Mouse (Mus musculus): ENCODE measurements around the gene Rnf43. TPM values are rescaled to one million over a fixed set of nuclear protein-coding genes. Genes with fewer than 3 reads are reported as not detected.

Gene Rnf43
- total RNA-seq (2015; ENCODE audit: low replicate concordance): 0.36 and 2.1 TPM in 2 replicates
- 0.39 and 0.83 TPM in 2 replicates for total RNA-seq (2017; ENCODE audit: low replicate concordance)

GRCm38 (mm10) chr11:87662407-87662806, at the start of gene Rnf43:
Gene Rnf43 (plus strand): TSS chr11:87662722.
- peak; percentile 91 for ATAC-seq (replicated peaks; ENCODE audit: low FRiP score, poor library complexity, severe bottlenecking)

- no peak for ATAC-seq (replicated peaks; ENCODE audit: low FRiP score, poor library complexity, severe bottlenecking)
Observed at GRCm38 (mm10) chr11:87613972-87614371, 48.5 kb upstream of the Rnf43 start.

GRCm38 (mm10) chr11:87615551-87615950, 47.0 kb upstream of the Rnf43 start:
- no peak for ATAC-seq (replicated peaks; ENCODE audit: low FRiP score, poor library complexity, severe bottlenecking)

DNA sequence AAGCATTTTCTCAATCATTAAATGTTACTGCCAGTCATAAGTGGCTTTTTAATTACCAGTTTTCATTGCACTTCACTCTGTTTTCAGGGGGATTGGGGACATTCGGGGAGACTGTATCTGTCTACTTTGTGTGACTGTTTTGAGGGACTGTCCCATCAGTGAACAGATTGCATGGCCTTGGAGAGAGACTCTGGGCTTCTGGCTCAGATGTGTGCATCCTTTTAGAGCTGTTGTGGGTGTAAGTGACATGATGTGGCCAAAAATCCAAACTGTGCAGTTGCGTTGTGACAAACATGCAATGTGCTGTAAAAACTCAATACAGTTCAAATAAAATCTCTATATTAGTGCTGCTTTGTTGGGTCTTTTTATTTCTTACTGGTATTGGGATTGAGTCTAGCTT, 46.6 kb upstream of the Rnf43 start:
- ATAC-seq (replicated peaks; ENCODE audit: low FRiP score, poor library complexity, severe bottlenecking): no peak

DNA sequence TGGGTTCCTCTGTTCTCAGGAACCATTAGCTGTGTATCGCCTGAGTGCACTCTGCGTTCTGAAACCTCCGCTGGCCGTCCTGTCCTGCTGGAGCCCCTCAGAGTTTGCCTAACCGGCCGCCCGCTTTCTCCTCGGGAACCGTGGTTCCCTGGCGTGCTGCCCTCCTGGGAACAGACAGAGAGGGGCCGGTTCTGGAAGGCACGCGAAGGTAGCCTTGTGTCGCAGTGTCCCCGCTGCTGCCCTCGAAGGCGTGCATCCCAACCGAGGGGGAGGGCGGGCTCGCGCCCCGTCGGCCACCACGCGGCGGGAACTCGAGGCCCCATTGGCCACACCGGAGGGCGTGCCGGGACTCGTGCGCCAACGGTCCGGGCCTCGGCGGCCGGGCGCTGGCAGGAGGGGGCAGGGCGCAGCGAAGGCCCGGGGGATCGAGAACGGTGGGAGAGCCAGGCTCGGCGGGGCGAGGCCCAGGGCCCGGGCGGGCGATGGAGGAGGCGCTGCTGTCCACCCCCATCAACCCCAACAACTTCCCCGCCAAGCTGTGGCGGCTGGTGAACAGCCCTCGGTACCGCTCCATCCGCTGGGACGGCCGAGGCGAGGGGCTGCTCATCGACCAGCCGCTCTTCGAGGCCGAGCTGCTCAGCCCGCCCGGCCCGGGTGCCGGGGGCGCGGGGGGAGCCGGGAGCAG, 45.6 kb upstream of the Rnf43 start, which contains the start of gene Hsf5:
Gene Hsf5 (plus strand): TSS at position 375 of the 685 bp plus-strand sequence.
- no peak for ATAC-seq (replicated peaks; ENCODE audit: low FRiP score, poor library complexity, severe bottlenecking)

GRCm38 (mm10) chr11:87617606-87618005, 44.9 kb upstream of the Rnf43 start:
- ATAC-seq (replicated peaks; ENCODE audit: low FRiP score, poor library complexity, severe bottlenecking): no peak

- no peak for ATAC-seq (replicated peaks; ENCODE audit: low FRiP score, poor library complexity, severe bottlenecking)
Observed at GRCm38 (mm10) chr11:87623160-87623559, 39.4 kb upstream of the Rnf43 start.

GRCm38 (mm10) chr11:87629859-87630258, 32.7 kb upstream of the Rnf43 start:
- peak; percentile 72 for ATAC-seq (replicated peaks; ENCODE audit: low FRiP score, poor library complexity, severe bottlenecking)

DNA sequence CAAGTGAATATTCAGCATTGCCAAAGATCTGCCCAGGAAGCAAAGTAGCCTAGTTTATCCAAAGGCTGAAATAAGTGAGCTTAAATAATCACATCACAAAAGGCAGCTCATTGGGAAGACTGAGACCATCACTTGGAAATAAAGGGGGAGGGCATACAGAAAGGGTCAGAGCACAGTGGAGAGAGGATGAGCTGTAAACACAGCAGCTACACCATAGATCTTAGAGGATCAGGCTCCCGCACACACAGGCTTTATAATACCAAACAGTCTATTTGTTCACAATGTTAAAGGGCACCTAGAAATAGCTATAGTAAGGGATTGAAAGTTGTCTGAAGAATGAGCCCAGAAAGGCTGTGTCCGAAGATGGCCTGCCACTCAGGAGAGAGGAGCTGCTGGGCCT, 23.7 kb upstream of the Rnf43 start:
- no peak for ATAC-seq (replicated peaks; ENCODE audit: low FRiP score, poor library complexity, severe bottlenecking)

DNA sequence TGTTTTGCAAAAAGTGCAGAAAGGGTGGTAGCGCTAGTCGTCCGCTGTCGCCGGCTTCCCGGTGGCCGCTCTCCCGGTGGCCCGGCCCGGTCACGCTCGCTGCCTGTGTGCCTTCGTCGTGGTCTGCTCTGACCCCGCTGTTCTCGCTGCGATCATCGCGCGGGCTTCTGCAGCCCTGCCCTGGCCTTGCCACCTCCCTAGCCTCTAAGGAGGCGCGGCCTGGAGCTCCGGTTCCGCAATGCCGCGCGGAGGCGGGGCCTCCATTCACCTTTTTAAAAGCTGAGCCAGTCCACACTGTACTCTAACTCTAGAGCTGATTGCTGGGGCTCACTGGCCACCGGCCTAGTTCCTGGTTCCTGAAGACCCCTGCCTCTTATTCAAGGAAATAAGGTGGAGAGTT, 23.3 kb upstream of the Rnf43 start:
- peak; percentile 95 for ATAC-seq (replicated peaks; ENCODE audit: low FRiP score, poor library complexity, severe bottlenecking)

DNA sequence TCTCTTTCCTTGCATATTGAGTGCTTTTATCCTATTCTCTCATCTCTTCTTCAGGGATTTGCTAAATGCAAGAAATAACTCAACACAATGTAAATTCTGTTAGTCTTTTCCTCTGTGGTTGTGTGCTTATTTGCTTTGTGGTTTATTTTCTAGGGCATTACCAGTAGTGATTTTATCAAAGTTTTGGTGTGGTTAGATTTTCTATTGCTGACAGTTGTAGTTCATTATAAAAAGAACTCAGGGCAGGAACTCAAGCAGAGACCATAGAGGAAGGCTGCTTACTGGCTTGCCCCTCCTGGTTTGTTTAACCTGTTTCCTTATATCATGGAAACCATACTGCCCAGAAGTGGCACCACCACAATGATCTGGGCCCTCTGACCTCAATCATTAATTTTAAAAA, 19.7 kb upstream of the Rnf43 start:
- ATAC-seq (replicated peaks; ENCODE audit: low FRiP score, poor library complexity, severe bottlenecking): no peak

DNA sequence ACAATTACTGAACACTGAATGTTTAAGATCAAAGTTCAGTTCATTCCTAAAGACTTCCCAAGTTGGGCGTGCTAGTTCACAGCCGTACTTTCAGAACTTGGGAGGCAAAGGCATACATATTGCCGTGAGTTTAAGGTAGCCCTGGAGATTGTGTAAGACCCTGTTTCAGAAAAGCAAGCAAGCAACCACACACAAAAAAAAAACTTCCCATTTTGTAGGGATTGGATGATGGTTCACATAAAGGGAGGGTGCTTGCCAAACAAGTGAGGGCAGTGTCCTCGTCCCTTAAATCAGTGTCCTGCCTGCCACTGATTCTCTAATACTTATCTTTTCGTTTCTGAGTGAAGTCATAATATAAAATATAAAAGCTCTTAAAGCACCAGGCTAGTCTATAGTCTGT, 7.8 kb upstream of the Rnf43 start:
- no peak for ATAC-seq (replicated peaks; ENCODE audit: low FRiP score, poor library complexity, severe bottlenecking)

DNA sequence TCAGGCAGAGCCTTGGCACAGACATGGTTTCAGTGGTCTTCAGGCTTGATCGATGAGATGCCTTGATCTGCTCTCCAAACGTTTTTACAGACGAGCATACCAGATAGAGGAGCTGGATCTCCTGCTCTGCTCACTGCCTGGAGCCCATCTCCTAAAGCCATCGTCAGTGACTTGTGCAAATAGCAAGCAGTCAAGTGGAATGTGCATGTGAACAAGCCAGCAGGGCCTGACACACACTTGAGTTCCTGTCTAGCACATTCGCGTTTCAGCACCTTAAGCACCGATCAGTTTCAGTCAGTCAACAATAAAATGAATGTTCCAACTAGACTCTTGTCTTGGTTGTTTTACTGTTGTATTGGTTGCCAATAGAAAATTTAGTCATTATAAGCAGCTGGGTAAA, 3.3 kb upstream of the Rnf43 start:
- no peak for ATAC-seq (replicated peaks; ENCODE audit: low FRiP score, poor library complexity, severe bottlenecking)

GRCm38 (mm10) chr11:87662822-87663221, 300 bp downstream of the Rnf43 start:
- no peak for ATAC-seq (replicated peaks; ENCODE audit: low FRiP score, poor library complexity, severe bottlenecking)

GRCm38 (mm10) chr11:87663948-87664347, 1.4 kb downstream of the Rnf43 start:
- no peak for ATAC-seq (replicated peaks; ENCODE audit: low FRiP score, poor library complexity, severe bottlenecking)

- no peak for ATAC-seq (replicated peaks; ENCODE audit: low FRiP score, poor library complexity, severe bottlenecking)
Observed at GRCm38 (mm10) chr11:87664521-87664920, 2.0 kb downstream of the Rnf43 start.

DNA sequence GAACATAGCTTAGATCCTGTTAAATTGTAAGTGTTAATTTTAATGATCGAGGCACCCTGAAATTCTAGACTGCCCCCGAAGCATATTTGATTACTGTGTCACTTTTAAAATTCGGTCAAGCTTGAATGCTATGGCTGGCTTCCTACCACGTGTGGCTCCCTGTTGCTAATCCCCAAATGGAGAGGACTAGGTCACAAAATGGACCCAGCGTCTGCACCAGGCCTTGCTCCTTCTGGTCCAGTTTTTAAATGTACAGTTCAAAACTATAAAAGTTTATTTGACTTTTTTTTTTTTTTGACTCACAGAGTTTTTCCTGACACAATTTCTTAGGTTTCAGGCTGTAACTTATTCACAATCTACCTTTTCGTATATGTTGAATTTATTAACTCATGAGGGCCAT, 2.7 kb downstream of the Rnf43 start:
- ATAC-seq (replicated peaks; ENCODE audit: low FRiP score, poor library complexity, severe bottlenecking): no peak

DNA sequence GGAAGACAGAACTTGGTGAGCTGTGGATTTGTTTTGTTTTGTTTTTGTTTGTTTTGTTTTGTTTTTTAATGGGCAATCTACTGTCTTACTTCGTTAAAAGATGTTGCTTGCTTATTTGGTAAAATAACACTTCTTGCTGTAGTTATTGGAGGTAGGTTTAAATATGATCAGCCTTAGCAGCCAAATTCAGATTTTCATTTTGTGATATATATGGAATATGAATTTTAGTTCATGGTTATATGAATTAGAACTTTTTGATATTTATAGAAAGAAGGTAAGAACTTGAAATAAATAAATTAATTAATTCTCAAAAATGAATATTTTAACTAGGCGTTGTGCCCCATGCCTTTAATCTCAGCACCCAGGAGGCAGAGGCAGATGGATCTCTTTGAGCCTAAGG, 3.1 kb downstream of the Rnf43 start:
- no peak for ATAC-seq (replicated peaks; ENCODE audit: low FRiP score, poor library complexity, severe bottlenecking)

DNA sequence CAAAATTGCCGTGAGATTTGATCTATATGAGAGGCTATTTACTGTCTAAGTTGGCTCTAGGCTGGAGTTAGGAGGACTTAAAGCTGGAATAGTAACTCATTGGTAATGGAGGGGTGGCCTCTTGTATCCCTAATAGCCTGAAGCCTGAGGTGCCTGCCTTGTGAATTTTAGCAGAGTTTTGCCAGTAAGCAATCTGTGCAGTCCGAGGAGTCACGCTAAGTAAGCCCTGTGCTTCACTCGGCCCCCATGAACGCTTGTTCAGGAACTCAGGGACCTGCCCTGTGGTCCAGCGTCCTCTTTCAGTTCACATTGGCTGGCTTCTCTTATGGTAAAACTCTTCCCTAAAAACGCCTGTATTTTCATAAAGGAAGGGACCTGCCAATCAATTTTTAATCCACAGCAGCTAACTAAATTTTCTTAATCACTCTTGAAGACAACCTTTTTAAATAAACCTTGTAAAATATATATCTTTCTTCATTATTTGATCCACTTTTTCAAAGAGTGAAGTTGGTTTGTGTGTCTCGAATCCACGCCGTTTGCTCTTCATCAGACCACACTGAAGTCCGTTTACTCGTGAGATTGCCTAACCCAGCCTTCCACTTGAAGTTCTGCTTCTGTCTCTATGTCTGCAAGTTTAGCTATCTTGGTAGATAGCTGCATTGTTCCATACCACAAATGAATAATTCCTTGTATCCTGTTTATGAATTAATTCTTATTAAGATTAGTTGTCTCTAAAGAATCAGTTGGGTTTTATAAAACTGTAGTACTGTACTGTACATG, 3.9 kb downstream of the Rnf43 start:
- no peak for ATAC-seq (replicated peaks; ENCODE audit: low FRiP score, poor library complexity, severe bottlenecking)

- ATAC-seq (replicated peaks; ENCODE audit: low FRiP score, poor library complexity, severe bottlenecking): no peak
Observed at GRCm38 (mm10) chr11:87667107-87668090, 4.9 kb downstream of the Rnf43 start.

Data from erythroid progenitor cell, adult 5-6 weeks (primary cell).